Mouse (Mus musculus) G1E (cell line): ENCODE measurements around the gene Synj1. TPM values are rescaled to one million over a fixed set of nuclear protein-coding genes. Genes with fewer than 3 reads are reported as not detected.

Experiments
- ATAC-seq: 2 replicates; pipeline ENCODE4 v1.8.0; 2016; ENCODE audit warnings: mild to moderate bottlenecking; ENCODE audit not compliant: insufficient number of reproducible peaks, poor library complexity, low FRiP score, severe bottlenecking; ENCODE audit errors: extremely low read depth
- DNase-seq: peaks from one replicate; pipeline ENCODE4 v3.0.0; 2012; ENCODE audit warnings: low spot score
- H3K27me3 ChIP-seq: 2 replicates; pipeline ENCODE4 v1.6.1; 2012; ENCODE audit warnings: mild to moderate bottlenecking, low read length, inconsistent platforms; ENCODE audit not compliant: insufficient read depth
- H3K36me3 ChIP-seq: replicated peaks from 2 replicates; pipeline ENCODE3; 2012; ENCODE audit warnings: mild to moderate bottlenecking, inconsistent platforms
- H3K4me1 ChIP-seq: 2 replicates; pipeline ENCODE4 v1.6.1; 2012; ENCODE audit warnings: low read depth, low read length, inconsistent platforms, mixed read lengths; ENCODE audit not compliant: insufficient read depth
- H3K4me3 ChIP-seq: 2 replicates; pipeline ENCODE4 v1.5.1; 2012; ENCODE audit warnings: low read depth, mild to moderate bottlenecking, inconsistent platforms, low read length, moderate library complexity, mixed read lengths
- H3K9me3 ChIP-seq: replicated peaks from 2 replicates; pipeline ENCODE4 v1.6.1; 2012; ENCODE audit warnings: inconsistent platforms
- CTCF ChIP-seq: IDR thresholded peaks from 2 replicates; pipeline ENCODE4 v1.5.1; 2012; ENCODE audit warnings: low read depth, low read length, inconsistent platforms, mixed read lengths
- GATA1 ChIP-seq: IDR thresholded peaks from 2 replicates; pipeline ENCODE4 v1.6.1; 2012; ENCODE audit warnings: borderline replicate concordance, low read length, inconsistent platforms, mixed read lengths
- GATA2 ChIP-seq: IDR thresholded peaks from 2 replicates; pipeline ENCODE4 v1.6.1; 2012; ENCODE audit warnings: low read depth, low read length, inconsistent platforms, borderline replicate concordance
- POLR2AphosphoS5 ChIP-seq: IDR thresholded peaks from 2 replicates; pipeline ENCODE4 v1.6.1; 2012; ENCODE audit warnings: low read depth, low read length, inconsistent platforms; ENCODE audit not compliant: insufficient replicate concordance
- TAL1 ChIP-seq: conservative IDR thresholded peaks from 2 replicates; pipeline ENCODE4 v1.6.1; 2012; ENCODE audit warnings: low read depth, low read length, inconsistent platforms, mixed read lengths
- polyA plus RNA-seq: library from polyadenylated mRNA; stranded (reverse); fragments of >175 nt; gene quantifications from 2 replicates; pipeline ENCODE4 v1.2.3, GENCODE M21; 2012
- total RNA-seq, 2 experiments: library from RNA; stranded (forward) in 1 of 2; stranded (reverse) in 1 of 2; fragments of 200-1000 nt in 1 of 2; fragments of >200 nt in 1 of 2; fragmentation: Nextera tagmentation in 1 of 2; gene quantifications; 2 replicates each; pipeline ENCODE4 v1.2.3; 2014 to 2017

Gene Synj1
- total and polyA plus RNA-seq, 3 experiments = 37.7 to 118 (median 64.8) TPM

GRCm38 (mm10) chr16:90955494-90955893 lies 55.6 kb downstream of the Synj1 start:
- Histone ChIP-seq H3K4me1 (peaks cover 5% of the 10 kb centered on the region; the same call in 1 of the 2 replicates), H3K4me3 (no peak overlapping the region), H3K27me3 (no peaks in the 10 kb centered on the region), H3K36me3 (peaks cover 86% of the 10 kb centered on the region), H3K9me3 (no peaks in the 10 kb centered on the region)
- TF ChIP-seq TAL1 (no peak), CTCF (no peak), POLR2AphosphoS5 (no peak), GATA2 (no peak), GATA1 (no peak)
- no peak for ATAC-seq
- no peak for DNase-seq

GRCm38 (mm10) chr16:90953770-90954169 lies 57.3 kb downstream of the Synj1 start:
- Histone ChIP-seq H3K36me3 (peaks cover 82% of the 10 kb centered on the region), H3K4me1 (peaks cover 5% of the 10 kb centered on the region; the same call in 1 of the 2 replicates), H3K27me3 (no peaks in the 10 kb centered on the region), H3K9me3 (no peaks in the 10 kb centered on the region), H3K4me3 (no peak overlapping the region)
- no peak for ATAC-seq
- TF ChIP-seq GATA1 = no peak
- TF ChIP-seq POLR2AphosphoS5 = no peak
- TF ChIP-seq CTCF = no peak
- TF ChIP-seq TAL1 = no peak
- TF ChIP-seq GATA2 = no peak
- DNase-seq = no peak

GRCm38 (mm10) chr16:90953147-90953546 lies 58.0 kb downstream of the Synj1 start:
- ATAC-seq (no peak), DNase-seq (no peak)
- Histone ChIP-seq H3K36me3 (peaks cover 76% of the 10 kb centered on the region), H3K9me3 (no peaks in the 10 kb centered on the region), H3K4me1 (peaks cover 5% of the 10 kb centered on the region; the same call in 1 of the 2 replicates), H3K4me3 (no peak overlapping the region), H3K27me3 (no peaks in the 10 kb centered on the region)
- TF ChIP-seq GATA2 (no peak), TAL1 (no peak), POLR2AphosphoS5 (no peak), GATA1 (no peak), CTCF (no peak)

GRCm38 (mm10) chr16:90950354-90950963 lies 60.6 kb downstream of the Synj1 start:
- Histone ChIP-seq H3K36me3 (peaks cover 78% of the 10 kb centered on the region), H3K4me1 (peaks cover 5% of the 10 kb centered on the region; the same call in 1 of the 2 replicates), H3K27me3 (no peaks in the 10 kb centered on the region), H3K4me3 (no peak overlapping the region), H3K9me3 (no peaks in the 10 kb centered on the region)
- DNase-seq = no peak
- ATAC-seq = no peak
- TF ChIP-seq CTCF (no peak), TAL1 (no peak), GATA2 (no peak), GATA1 (no peak)

- no peak for DNase-seq
- Histone ChIP-seq H3K4me3 (no peak overlapping the region), H3K9me3 (no peaks in the 10 kb centered on the region), H3K36me3 (peaks cover 80% of the 10 kb centered on the region), H3K27me3 (no peaks in the 10 kb centered on the region), H3K4me1 (peaks cover 5% of the 10 kb centered on the region; the same call in 1 of the 2 replicates)
- TF ChIP-seq POLR2AphosphoS5 = no peak
- no peak for TF ChIP-seq CTCF
- TF ChIP-seq GATA1 = no peak
- no peak for TF ChIP-seq TAL1
- no peak for ATAC-seq
These were observed 64.1 kb downstream of the Synj1 start for GRCm38 (mm10) chr16:90946977-90947376.

- no peaks in the 10 kb centered on the region for H3K4me1 ChIP-seq
- no peaks in the 10 kb centered on the region for H3K27me3 ChIP-seq
- peaks cover 81% of the 10 kb centered on the region for H3K36me3 ChIP-seq
These were observed 69.9 kb downstream of the Synj1 start for GRCm38 (mm10) chr16:90941246-90941645.

More at GRCm38 (mm10) chr16:90941246-90941645, 69.9 kb downstream of the Synj1 start:
- DNase-seq (no peak), ATAC-seq (no peak)
- Histone ChIP-seq H3K9me3 (no peaks in the 10 kb centered on the region), H3K4me3 (no peak overlapping the region)
- no peak for TF ChIP-seq TAL1
